Mouse (Mus musculus): Measurements from ENCODE around the gene Scp2d1. TPM values are rescaled to one million over a fixed set of nuclear protein-coding genes. Genes with fewer than 3 reads are reported as not detected.

Scp2d1 gene
- not detected for polyA plus RNA-seq (2017; shearing (Covaris generic))

DNA sequence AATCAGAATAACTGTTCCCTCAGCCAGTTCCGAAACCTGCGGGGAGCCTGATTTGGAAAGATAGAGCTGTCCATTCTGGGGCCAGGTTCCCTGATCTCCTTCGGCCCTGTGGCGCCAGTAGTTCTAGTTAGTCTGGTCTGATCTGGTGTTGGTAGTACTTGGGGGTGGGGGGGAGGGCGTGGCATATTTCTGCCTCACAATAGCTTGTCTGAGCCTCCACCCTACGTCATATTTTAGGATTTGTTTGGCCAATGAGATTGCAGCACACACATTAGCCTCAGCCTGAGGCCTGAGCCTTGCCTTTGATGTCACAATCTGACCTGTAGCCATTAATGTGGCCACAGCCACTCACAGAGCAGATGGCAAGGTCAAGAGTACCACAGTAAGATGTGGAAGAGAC, at the start of gene Scp2d1:
Gene Scp2d1 (plus strand): TSS at position 301 of the 400 bp plus-strand sequence.

Other genes with a start within 250 kb of the Scp2d1 start
- 12.8 TPM for gene Smim26, start 229.6 kb upstream of the Scp2d1 start, polyA plus RNA-seq (2017; shearing (Covaris generic))
- 68.3 TPM for gene Dtd1, start 223.8 kb upstream of the Scp2d1 start, polyA plus RNA-seq (2017; shearing (Covaris generic))

Measured in effector memory CD4-positive, alpha-beta T cell, adult 5 months (primary cell).